Mouse (Mus musculus) kidney, adult 2 months (tissue): Measurements from ENCODE around the gene Gpr3.

Experiments used
- CTCF ChIP-seq: fragments of 200-500 bp; conservative IDR thresholded peaks from 2 replicates; pipeline ENCODE4 v1.5.1; 2011; ENCODE audit warnings: low read depth, mild to moderate bottlenecking, control low read depth, low read length, moderate library complexity, mixed read lengths; ENCODE audit not compliant: insufficient read depth, insufficient read length
- POLR2A ChIP-seq: fragments of 200-500 bp; IDR thresholded peaks from one replicate; pipeline ENCODE4 v1.6.1; 2011; ENCODE audit warnings: low read depth, low read length, control low read depth

- TF ChIP-seq CTCF (no peak), POLR2A (no peak)
Measured at GRCm38 (mm10) chr4:133204379-133204778, 8.0 kb downstream of the Gpr3 start.
